Mouse (Mus musculus) kidney, postnatal 0 days (tissue): ENCODE results near the gene Gm12169. TPM values are rescaled to one million over a fixed set of nuclear protein-coding genes. Genes with fewer than 3 reads are reported as not detected.
"Not testable (repeated sequence)": the region's sequence is repeated elsewhere in the genome, so short reads cannot be mapped to it uniquely, and the experiment has no call there.

Experiments used
- ATAC-seq: fragments of 200-750 bp; cut with Nextera tagmentation; replicated peaks from 2 replicates; pipeline ENCODE4 v1.8.0; 2017; ENCODE audit warnings: low read depth, moderate number of reproducible peaks, moderate TSS enrichment, moderate library complexity; ENCODE audit not compliant: low FRiP score
- DNase-seq: peaks from one replicate; pipeline ENCODE4 v3.0.0-alpha.2; 2016; ENCODE audit warnings: low spot score
- H3K27ac ChIP-seq: fragments of 300-500 bp; sonication (generic); 2 replicates; pipeline ENCODE4 v1.5.1; 2014; ENCODE audit warnings: mild to moderate bottlenecking
- H3K27me3 ChIP-seq: fragments of 300-500 bp; sonication (generic); 2 replicates; pipeline ENCODE4 v1.6.1; 2014; ENCODE audit warnings: low read length, mixed read lengths; ENCODE audit not compliant: insufficient read depth
- H3K36me3 ChIP-seq: fragments of 300-500 bp; sonication (generic); 2 replicates; pipeline ENCODE4 v1.6.1; 2014; ENCODE audit warnings: low read length, mixed read lengths; ENCODE audit not compliant: insufficient read depth
- H3K4me1 ChIP-seq: fragments of 300-500 bp; sonication (generic); replicated peaks from 2 replicates; pipeline ENCODE4 v1.6.1; 2014; ENCODE audit warnings: antibody characterized with exemption, low read length, mixed read lengths; ENCODE audit not compliant: insufficient read depth
- H3K4me2 ChIP-seq: fragments of 300-500 bp; sonication (generic); 2 replicates; pipeline ENCODE4 v1.6.1; 2014; ENCODE audit warnings: mild to moderate bottlenecking, low read length, moderate library complexity, mixed read lengths
- H3K4me3 ChIP-seq: fragments of 300-500 bp; sonication (generic); replicated peaks from 2 replicates; pipeline ENCODE4 v1.5.1; 2014; ENCODE audit warnings: low read depth, low read length
- H3K9ac ChIP-seq: fragments of 300-500 bp; sonication (generic); 2 replicates; pipeline ENCODE4 v1.6.1; 2014; ENCODE audit warnings: low read depth, low read length
- H3K9me3 ChIP-seq: fragments of 300-500 bp; sonication (generic); replicated peaks from 2 replicates; pipeline ENCODE4 v1.6.1; 2016; ENCODE audit warnings: low read length, inconsistent platforms, mixed read lengths
- CTCF ChIP-seq: IDR thresholded peaks from 2 replicates; pipeline ENCODE4 v1.5.1; 2016; ENCODE audit warnings: antibody characterized with exemption, low read depth, mild to moderate bottlenecking, moderate library complexity
- WGBS: fragments of 180-500 bp; shearing (Covaris S2); extraction: QIAGEN DNeasy Blood & Tissue Kit; methylation state at CpG from one replicate; pipeline ENCODE4 v1.1.7; 2014; 5-methylcytosine and 5-hydroxymethylcytosine counted together
- polyA plus RNA-seq: library from polyadenylated mRNA; unstranded; fragments of >200 nt; fragmentation: Nextera tagmentation; extraction: Ambion mirVana; gene quantifications from 2 replicates; pipeline ENCODE4 v1.2.1, GENCODE M21; 2015

The Gm12169 gene
- polyA plus RNA-seq, 1 experiment from 2014 or later = not detected

DNA sequence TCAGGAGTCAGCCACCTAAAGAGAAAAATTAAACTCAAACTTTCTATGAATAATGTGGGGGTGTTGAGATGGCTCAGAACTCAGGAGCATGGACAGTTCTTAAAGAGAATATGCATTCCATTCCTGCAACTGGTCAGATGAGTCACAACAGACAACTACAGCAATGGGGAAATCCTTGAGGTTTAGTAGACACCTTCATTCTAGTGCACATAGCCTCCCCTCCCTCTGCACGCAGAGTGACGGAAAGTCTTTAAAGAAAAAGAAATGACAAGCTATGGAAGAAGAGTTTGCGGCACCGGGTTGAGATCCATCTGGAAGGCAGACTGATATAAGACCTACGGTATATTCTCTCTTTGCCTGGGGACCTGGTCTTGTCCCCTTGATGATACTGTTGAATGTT lies 14.1 kb upstream of the Gm12169 start:
- Histone ChIP-seq H3K4me3 (no peak overlapping the region), H3K4me1 (no peaks in the 10 kb centered on the region), H3K27ac (no peak overlapping the region), H3K36me3 (no peaks in the 10 kb centered on the region), H3K9me3 (no peaks in the 10 kb centered on the region), H3K27me3 (no peaks in the 10 kb centered on the region), H3K4me2 (no peak overlapping the region), H3K9ac (no peak overlapping the region)
- 93% methylated on average over 5 of the region's 5 CpGs for WGBS
- no peak for ATAC-seq
- no peak for DNase-seq
- no peak for TF ChIP-seq CTCF

DNA sequence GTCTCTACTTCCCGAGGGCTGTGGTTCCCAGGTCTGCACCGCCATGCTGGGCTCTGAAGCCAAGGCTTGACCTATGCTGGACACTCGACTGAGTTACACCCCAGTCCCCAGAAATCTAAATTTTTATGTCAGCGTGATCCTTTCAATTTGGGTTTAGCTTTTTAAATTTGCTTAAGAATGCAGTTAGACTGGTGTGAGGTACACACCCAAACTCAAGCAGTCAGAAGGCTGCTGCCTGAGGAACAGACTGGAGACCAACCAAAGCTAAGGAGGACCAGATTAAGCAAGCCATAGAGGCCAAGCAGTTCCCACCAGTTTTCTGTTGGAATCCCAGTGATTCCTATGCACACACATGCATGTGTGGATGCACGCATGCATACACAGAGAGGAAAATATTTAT lies 2.7 kb upstream of the Gm12169 start:
- H3K4me2 ChIP-seq, H3K4me3 ChIP-seq, H3K9me3 ChIP-seq, H3K9ac ChIP-seq, DNase-seq, H3K27ac ChIP-seq, H3K36me3 ChIP-seq, H3K4me1 ChIP-seq, H3K27me3 ChIP-seq, ATAC-seq: not testable (repeated sequence)
- WGBS = 77% methylated on average over 5 of the region's 5 CpGs

DNA sequence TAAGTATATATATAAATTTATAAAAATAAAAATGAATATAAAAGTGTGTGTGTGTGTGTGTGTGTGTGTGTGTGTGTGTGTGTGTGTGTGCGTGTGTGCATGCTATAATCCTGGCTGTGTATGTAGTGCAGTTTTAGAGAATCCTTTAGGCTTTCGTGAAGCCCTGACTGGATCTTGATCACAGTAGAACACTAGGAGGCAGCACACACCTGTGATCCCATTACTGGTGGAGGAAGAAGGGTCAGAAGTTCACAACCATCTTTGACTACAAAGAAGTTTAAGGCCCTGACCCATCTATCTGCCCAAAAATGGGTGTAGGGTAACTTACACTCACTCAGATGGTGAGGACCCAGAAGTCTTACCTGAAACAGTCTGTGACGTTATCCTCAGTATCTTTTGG lies 1.3 kb upstream of the Gm12169 start:
- no peaks in the 10 kb centered on the region for H3K4me1 ChIP-seq
- H3K4me3 ChIP-seq = no peak overlapping the region
- WGBS = 87% methylated on average over 3 of the region's 3 CpGs
- DNase-seq (peak; percentile 9), ATAC-seq (no peak)
- no peaks in the 10 kb centered on the region for H3K36me3 ChIP-seq
- H3K9ac ChIP-seq = no peak overlapping the region
- H3K4me2 ChIP-seq = no peak overlapping the region
- H3K27ac ChIP-seq = no peak overlapping the region
- no peaks in the 10 kb centered on the region for H3K27me3 ChIP-seq
- TF ChIP-seq CTCF = peak; percentile 57
- no peaks in the 10 kb centered on the region for H3K9me3 ChIP-seq

GRCm38 (mm10) chr11:46530149-46530548 lies 6.1 kb downstream of the Gm12169 start:
- Histone ChIP-seq H3K36me3 (no peaks in the 10 kb centered on the region), H3K27ac (no peak overlapping the region), H3K4me3 (no peak overlapping the region), H3K4me1 (no peaks in the 10 kb centered on the region), H3K4me2 (no peak overlapping the region), H3K9ac (no peak overlapping the region), H3K9me3 (no peaks in the 10 kb centered on the region), H3K27me3 (no peaks in the 10 kb centered on the region)
- ATAC-seq (no peak), DNase-seq (no peak)
- TF ChIP-seq CTCF = no peak
- WGBS = 65% methylated on average over 4 of the region's 4 CpGs

DNA sequence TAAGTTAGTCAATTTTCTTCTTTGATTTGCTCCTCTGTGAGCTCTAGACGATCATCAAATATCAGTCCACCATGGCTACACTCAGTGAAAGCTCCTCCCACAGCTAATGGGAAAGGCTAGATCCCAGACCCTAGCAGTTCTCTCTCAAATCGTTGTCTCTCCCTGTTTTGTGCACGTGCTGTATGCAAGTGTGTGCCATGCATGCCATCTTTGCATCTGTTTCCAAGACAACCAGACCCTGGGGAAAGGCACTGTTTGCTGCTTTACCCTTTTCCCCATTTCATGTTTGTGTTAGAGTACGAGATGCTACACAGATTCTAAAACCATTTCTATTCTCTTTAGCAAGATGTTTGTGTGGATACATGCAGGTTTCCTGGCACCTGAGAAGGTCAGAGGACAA lies 13.0 kb downstream of the Gm12169 start:
- Histone ChIP-seq H3K4me3 (no peak overlapping the region), H3K4me1 (no peaks in the 10 kb centered on the region), H3K36me3 (no peaks in the 10 kb centered on the region), H3K9me3 (no peaks in the 10 kb centered on the region), H3K9ac (no peak overlapping the region), H3K4me2 (no peak overlapping the region), H3K27me3 (no peaks in the 10 kb centered on the region), H3K27ac (no peak overlapping the region)
- no peak for ATAC-seq
- WGBS = 71% methylated on average over 4 of the region's 4 CpGs
- TF ChIP-seq CTCF = no peak
- no peak for DNase-seq

GRCm38 (mm10) chr11:46543530-46543929 lies 19.5 kb downstream of the Gm12169 start:
- 80% methylated on average over 2 of the region's 2 CpGs for WGBS
- Histone ChIP-seq H3K4me3 (no peak overlapping the region), H3K9me3 (no peaks in the 10 kb centered on the region), H3K4me2 (no peak overlapping the region), H3K27me3 (no peaks in the 10 kb centered on the region), H3K36me3 (no peaks in the 10 kb centered on the region), H3K27ac (no peak overlapping the region), H3K4me1 (no peaks in the 10 kb centered on the region), H3K9ac (no peak overlapping the region)
- DNase-seq (no peak), ATAC-seq (no peak)
- no peak for TF ChIP-seq CTCF

- no peaks in the 10 kb centered on the region for H3K27me3 ChIP-seq
- no peaks in the 10 kb centered on the region for H3K4me1 ChIP-seq
- H3K4me3 ChIP-seq = no peak overlapping the region
- TF ChIP-seq CTCF = no peak
- H3K36me3 ChIP-seq = no peaks in the 10 kb centered on the region
- H3K4me2 ChIP-seq = no peak overlapping the region
- ATAC-seq (no peak), DNase-seq (no peak)
- H3K9me3 ChIP-seq = no peaks in the 10 kb centered on the region
- no peak overlapping the region for H3K27ac ChIP-seq
- 88% methylated on average over 4 of the region's 4 CpGs for WGBS
- H3K9ac ChIP-seq = no peak overlapping the region
Measured at GRCm38 (mm10) chr11:46549721-46550120, 25.7 kb downstream of the Gm12169 start.
